Mouse (Mus musculus) mouse embryonic stem cell (cell line): ENCODE results near the gene Myo1h.

Source experiments
- in situ Hi-C, 2 experiments: fragments of 300-500 bp; cut with MboI; formaldehyde crosslinking; loops; 1 replicate in 1 of 2; 3 replicates in 1 of 2; pipeline ENCODE4 v1.14.3; 2019 to 2020; ENCODE audit warnings: low sequenced_read_pairs in 2 of 2, low pct_unique_long_range_greater_than_20kb in 1 of 2, mixed read lengths in 1 of 2; ENCODE audit not compliant: unreplicated experiment in 1 of 2

Myo1h gene

DNA sequence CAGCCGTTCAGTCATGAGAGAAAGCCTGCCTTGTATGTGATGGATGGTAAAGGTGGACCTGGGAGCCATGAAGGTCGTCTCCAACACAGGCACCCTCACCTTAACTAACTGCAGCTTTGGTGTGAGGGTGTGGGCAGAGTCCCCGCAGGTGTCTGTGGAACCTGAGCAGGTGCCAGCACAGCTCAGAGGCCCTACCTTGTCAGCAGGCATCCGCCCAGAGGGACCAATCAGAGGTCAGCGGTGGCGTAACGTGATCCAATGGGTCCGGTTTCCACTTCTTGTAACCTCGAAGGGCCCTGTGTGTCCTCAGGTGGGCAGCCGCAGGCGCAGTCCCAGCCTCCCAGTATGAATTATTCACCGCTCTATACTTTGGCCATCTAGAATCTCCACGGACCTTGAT is at the start of gene Myo1h:
Gene Myo1h (plus strand): TSS at position 293 of the 400 bp plus-strand sequence.
- in situ Hi-C loops: no loop called here

DNA sequence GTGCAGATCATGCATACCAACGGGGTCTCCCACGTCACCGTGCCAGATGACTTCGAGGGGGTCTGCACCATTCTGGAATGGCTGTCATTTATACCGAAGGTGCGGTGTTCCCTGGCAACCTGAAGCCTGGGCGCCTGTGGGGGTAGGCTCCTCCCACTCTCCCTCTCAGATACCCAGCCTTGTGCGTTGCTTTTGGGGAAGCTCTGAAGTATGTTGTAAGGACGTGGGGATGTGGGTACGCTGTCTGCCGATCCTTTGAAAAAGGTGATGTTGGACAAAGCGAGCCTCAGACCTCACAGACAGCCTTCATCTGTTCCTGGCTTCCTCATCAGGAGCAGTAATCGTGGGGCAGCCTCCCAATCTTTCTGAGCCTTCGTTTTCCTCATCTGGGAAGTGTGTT is 49.2 kb upstream of the Myo1h start:
- in situ Hi-C loops: no loop called here

DNA sequence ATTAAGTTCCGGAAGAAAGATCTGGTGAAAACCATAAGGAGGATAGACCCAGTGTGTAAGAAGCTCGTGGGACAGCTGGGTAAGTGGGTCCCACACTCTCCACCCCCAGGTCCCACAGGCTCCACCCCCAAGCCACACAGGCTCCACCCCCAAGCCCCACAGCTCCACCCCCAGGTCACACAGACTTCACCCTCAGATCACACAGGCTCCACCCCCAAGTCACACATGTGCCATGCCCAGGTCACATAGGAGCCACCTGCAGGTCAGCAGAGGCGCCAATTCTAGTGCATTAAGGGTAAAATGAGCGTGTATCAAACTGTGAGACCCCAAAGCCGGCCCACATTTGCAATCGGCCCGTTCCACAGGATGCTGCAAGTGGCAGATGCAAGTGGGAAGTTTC is 42.5 kb upstream of the Myo1h start:
- in situ Hi-C loops: loop anchor here in 1 of 2 experiments (5.0 kb wide), 1 partner anchor 61 kb away; no protein-coding TSS in a partner anchor

DNA sequence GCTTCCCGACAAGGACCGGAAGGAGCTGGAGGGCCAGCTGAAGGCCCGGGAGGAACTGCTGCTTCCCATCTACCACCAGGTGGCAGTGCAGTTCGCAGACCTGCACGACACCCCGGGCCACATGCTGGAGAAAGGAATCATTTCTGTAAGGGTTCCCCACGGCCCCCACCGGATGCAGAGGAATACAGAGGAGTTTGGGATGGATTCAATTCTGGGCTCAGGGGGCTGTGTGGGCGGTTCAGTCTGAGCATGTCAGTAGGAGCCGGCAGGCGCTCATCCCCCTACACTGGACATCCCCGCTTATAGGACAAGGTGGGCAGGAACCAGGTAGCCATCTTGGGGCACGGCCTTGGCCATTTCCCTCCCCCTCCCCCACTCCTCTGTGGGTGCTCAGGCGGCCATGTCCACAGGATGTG is 40.8 kb upstream of the Myo1h start:
- in situ Hi-C loops: loop anchor here in 1 of 2 experiments (5.0 kb wide), 1 partner anchor 59 kb away; no protein-coding TSS in a partner anchor

DNA sequence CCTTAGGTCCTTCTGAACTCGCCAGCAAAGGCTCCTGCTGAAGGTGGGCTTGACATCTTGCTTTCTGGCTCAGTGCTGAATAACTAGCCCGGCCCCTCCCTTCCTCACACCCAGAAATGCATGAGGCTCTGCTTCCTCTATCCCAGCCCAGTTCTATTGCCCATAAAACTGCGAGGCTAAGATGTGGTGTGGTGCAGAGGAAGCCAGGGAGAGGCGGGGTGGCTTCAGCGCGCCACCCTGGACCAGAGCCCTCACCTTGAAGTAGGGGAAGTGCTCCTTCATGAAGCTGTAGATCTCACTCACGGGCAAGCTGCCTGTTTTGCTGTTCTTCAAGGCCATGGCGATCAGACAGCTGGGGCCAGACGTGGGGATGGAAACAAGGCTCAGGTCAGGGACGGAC is 29.5 kb upstream of the Myo1h start:
- in situ Hi-C loops: no loop called here

DNA sequence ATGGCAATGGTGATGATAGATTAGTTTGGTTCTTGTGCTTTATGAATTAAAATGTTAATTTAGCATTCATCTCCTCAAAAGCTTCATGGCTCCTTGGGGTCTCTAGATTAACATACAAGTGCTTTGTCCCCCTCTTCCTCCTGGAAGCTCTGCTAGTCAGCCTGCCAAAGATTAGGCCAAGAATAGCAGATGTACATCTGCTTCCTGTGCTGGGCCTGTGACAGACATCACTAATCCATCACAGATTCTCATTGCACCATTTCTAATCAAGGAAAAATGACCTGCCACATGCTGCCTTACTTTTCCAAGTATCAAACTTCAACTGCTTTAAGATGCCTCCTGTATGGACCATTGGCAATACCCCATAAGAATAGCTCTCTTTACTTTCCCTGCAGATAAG is 27.5 kb upstream of the Myo1h start:
- in situ Hi-C loops: no loop called here

DNA sequence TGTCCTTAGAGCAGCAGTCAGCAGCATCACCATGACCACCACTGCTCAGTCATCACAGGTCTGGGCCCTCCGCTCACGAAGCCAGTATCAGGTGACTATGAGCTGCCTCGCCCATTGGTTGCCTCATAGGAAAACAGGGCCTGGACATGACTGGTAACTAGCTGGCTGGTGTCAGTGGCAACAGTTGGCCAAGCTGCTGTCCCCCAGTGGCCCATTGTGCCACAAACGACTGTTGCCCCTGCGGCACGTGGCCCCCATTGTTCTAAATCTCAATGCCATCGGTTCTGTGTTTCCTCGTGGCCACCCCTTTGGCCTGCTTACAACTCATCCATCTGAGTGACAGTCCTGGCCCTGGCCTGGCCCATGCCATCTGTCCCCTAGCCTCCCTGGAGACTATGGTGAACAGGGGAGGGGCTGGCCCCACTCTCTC is 24.9 kb upstream of the Myo1h start:
- in situ Hi-C loops: no loop called here

DNA sequence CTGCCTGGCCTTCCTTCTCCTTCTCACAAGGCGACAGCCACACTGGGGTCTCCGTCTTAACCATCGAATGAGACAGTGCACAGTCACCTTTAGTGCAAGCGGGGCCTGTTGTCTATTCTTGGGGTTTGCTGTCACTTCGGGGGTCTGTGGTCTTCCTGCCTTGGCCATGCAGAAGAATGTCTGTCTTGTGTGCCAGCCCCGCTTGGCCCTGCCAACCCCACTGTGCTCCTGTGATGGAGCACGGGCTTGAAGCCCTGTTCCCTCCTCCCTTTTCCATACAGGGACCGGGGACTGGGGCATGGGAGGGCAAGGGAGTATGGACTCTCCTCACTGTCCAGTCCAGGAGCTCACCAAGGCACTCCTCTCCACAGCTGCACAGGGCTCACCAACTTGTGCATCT is 24.2 kb upstream of the Myo1h start:
- in situ Hi-C loops: no loop called here

DNA sequence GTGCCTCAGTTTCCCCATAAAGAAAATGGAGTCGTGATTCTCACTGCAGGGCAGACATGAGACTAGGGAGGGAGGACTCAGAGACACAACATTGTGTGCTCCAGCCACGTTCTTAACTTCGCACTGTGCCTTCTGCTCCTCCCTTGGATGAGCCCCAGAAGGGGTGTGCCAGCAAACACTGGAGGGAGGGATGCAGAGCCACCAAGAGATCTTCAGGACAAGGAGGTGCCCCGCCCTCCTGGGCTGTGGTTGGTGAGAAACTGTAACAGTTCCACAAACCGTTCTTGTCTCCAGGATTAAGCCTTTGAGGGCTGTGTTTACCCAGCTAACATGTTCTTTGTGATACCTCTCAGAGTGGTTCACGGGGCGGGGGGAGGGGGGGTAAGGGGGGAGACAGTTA is 20.3 kb upstream of the Myo1h start:
- in situ Hi-C loops: no loop called here

DNA sequence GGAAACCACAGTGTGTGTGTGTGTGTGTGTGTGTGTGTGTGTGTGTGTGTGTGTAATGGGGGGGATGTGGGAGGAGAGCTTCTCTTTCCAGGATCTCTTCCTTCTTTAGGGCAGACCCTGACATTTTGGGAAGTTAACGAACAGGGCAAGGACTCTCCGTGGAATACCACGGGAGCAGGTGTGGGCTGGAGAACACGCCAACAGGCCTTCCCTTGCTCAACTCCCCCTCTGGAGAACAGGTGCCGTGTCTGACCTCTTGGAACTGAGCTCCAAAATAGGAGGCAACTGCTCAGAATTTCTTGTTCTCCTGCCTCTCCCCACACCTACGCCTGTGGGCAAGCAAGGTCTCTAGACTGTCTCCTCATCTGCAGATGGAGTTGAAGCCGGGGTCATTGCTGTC is 19.5 kb upstream of the Myo1h start:
- in situ Hi-C loops: no loop called here

DNA sequence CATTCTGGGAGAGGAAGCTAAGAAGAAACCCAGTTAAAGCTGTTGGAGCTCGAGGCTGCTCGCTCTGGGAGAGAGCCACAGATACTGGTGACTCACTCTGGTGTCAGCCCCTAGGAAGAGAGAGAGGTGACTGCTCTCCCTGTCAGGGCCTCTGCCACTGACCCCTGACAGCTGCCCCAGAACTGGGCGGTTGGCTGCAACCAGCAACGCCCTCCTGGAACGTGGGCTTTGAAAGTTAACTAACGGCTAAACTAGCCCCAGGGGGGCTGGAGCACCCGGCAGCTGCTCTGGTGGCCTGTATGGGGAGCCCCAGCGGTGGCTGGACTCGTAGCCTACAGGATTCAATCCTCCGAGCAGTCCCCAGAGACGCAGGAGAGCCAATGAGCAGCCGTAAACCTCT is 19.0 kb upstream of the Myo1h start:
- in situ Hi-C loops: no loop called here

DNA sequence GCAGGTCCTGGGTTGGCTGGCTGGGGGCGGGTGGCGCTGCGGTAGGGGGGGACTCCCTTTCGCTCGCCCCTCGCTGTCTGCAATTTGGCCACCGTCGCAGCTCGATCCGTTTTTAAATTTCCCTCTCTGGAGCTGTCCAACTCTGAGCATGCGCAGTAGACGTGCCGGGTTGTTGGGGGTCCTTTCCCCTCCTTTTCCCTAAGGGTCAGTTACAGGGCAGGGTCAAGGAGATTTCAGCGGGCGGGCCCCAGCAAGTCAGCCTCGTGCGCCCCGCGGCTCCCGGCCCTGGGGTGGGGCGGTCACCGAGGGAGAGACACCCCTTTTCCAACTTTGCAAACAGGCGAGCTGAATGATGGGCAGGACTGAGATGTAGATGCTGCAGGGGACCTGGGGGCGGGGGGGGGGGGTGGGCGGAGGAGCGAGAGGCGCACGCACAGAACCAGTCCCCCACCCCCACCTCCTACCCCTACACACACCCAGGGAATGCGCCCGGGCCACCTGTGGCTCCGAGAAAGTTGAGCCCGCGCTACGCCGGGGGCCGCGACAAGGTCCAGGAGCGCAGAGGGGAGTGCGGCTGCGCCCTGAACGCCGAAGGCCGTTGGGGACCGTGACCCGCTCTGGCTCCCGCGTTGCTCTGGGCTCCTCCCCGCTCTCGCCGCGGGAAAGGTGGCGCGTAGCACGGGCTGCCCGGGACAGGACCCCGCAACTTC is 15.1 kb upstream of the Myo1h start, which contains the start of gene Foxn4:
Gene Foxn4 (minus strand): TSS at position 115 of the 710 bp plus-strand sequence.
- in situ Hi-C loops: no loop called here

DNA sequence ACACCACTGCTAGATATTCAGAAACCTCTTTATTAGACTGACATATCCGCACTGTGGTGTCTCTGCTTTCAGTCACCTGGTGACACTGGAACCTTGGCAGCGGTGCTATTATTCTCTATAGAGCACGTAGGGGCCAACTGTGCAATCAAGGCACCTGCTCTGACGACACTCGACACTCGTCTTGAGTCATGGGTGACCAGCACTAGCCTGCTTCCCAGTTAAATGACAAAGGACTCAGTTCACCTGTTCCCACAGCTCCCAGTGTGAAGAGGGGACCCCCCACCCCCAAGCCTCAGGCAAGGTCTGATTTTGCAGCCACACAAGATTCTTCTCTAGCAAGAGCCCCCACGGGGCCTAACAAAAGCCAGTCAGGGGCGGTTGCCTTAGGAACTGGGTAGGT is 13.6 kb upstream of the Myo1h start:
- in situ Hi-C loops: no loop called here

DNA sequence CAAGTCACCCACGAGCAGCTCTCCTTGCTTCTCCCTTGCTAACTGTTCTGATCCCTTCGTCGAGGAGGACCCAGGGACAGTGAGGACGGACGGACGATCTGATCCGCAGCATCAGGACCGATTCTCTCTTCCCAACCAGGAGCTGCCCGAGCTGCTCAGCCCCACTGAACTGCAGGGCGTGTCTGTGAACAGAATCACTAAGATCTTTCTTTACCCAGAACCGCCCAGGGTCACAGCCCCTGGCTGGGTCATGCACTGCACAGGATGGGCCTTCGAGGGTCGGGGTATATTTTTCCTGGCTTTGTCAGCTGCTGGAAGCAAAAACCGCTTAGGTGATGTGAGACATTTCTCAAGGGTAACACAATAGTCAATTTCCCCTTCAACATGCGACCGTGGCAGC is 13.0 kb upstream of the Myo1h start:
- in situ Hi-C loops: no loop called here

DNA sequence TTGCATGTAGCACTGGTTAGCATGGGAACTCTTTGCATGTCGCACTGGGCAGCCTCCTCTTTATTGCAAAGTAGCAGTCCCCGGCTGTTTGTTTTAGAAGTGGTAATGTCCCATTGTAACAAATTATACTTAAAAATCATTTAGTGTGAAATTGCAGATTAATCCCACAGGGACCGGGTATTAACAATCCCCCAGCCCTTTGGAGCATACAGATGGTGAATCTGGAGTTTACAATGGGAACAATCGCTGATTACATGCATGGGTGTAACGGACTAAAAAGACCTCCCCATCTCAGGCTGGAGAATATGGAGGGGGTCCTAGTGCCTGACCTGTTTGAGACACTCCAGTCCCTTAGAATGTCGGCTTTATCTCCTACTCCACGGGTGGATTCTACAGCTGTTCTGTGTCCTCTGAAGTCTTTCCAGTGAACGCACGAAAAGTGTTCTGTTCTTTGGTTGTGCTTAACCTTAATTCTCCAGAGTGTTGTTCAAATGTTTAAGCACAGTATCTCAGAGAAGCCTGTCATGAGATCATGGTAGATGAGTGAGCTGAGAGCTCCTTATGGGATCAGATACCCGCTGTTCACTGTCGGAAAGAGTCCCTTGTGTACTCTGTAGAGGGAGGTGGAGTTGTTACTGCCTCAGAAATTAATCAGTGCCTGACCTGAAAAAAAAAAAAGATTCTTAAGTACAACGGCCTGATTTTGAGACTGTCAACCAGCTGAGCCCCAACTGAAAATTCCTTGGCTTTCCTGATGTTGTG is 9.4 kb upstream of the Myo1h start:
- in situ Hi-C loops: no loop called here

DNA sequence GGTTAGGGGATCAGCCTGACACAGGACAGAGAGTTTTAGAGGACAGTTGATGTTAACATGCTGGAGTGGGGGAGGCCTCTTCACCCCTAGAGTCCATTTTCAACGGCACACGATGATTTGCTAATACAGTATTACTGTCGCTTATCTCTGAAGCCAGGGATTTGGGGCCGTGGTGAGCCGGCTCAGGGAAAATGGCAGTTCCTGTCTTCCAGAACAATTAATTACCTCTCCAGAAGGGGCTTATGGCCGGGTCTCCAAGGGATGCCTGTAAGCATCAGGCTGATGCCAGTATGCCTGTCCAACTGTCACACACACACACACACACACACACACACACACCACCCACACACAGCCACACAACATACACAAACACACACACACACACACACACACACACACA is 6.6 kb upstream of the Myo1h start:
- in situ Hi-C loops: no loop called here

DNA sequence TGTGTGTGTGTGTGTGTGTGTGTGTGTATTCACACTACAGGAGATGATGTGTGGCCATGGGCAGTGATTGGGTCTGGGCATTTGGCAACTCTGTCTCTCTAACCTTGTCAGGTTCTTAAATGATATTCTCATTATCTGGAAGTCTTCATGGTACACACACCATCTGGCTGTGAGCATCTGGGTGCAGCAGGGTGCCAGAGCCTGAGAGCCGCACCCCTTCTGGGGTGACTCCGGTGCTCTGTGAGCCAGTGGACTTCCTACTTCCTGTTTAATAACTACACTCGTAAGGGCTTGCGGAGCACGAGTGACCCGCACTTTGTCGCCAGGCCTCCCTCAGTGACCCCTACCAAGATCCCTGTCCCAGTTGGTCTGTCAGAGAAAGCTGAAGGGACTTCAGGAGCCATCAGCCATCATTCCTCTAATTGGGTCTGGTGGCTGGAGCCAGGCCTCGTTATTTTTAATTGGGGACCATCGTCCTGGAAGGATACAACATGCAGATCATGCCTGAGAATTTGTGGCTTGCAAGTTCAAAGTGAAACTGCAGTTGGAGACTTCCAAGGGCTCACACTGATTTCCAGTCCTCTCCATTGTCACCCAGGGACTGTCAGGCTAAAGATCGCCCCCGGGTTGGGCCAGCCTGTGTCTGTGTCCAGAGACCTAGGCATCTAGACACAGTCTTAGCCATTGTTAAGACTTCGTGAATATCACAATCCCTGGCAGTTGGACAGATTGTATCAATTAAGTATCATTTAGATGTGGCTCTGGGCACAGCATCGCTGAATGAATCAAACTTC is 4.2 kb upstream of the Myo1h start:
- in situ Hi-C loops: no loop called here

DNA sequence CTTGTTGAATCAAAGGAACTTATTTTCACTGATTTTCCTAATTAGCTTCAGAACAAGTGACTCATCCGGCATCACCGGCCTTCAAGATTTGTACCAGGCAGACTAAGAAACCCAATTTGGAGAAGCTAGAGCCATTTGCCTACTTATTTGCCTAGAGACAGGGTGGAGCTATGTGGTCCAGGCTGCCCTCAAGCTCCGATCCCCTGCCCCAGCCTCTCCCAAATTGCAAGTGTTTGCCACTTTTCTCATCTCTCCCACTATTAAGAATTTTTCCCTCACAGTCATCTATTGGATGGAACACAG is 3.6 kb upstream of the Myo1h start:
- in situ Hi-C loops: no loop called here

DNA sequence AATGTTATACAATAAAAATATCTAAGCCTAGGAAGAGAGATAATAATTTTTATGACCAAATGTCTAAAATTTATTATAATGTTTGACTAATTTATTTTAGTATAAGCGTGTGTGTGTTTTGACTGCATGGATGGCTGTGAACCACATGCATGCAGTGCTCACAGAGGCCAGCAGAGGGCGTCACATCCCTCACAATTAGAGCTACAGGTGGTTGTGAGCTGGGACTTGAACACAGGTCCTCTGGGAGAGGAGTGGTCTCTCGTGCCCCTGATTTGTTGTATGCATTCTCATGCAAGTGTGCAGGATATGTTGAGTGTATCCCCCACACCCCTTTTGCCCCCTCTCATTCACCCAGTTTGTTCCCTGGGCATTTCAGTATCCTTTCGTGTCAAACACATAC is 2.9 kb upstream of the Myo1h start:
- in situ Hi-C loops: no loop called here
